Mouse (Mus musculus): ENCODE measurements around the gene Emd. TPM values are rescaled to one million over a fixed set of nuclear protein-coding genes. Genes with fewer than 3 reads are reported as not detected.

Gene Emd
- polyA plus RNA-seq (2015; fragmentation: Nextera tagmentation; extraction: Ambion mirVana): 27.8 and 28.9 TPM in 2 replicates

GRCm38 (mm10) chrX:74254153-74254887 is at the start of gene Emd:
Emd (plus strand) TSS chrX:74254687.

GRCm38 (mm10) chrX:74249615-74250014 is 4.9 kb upstream of the Emd start, which contains the start of gene Flna:
Flna (minus strand) TSS chrX:74249820.

GRCm38 (mm10) chrX:74270062-74270901 is 15.8 kb downstream of the Emd start, which contains the start of gene Rpl10:
Rpl10 (plus strand) TSS chrX:74270812.

GRCm38 (mm10) chrX:74281732-74282394 is 27.4 kb downstream of the Emd start, which contains the start of the genes Taz and Dnase1l1:
Taz (plus strand) TSS chrX:74281912.
Dnase1l1 (minus strand) TSS chrX:74282337.

GRCm38 (mm10) chrX:74296538-74297448 is 42.3 kb downstream of the Emd start, which contains the start of gene Atp6ap1:
Atp6ap1 (plus strand) TSS chrX:74297097.

GRCm38 (mm10) chrX:74304867-74305700 is 50.6 kb downstream of the Emd start, which contains the start of gene Gdi1:
Gdi1 (plus strand) TSS chrX:74304998.

Small RNA genes lying within 50 kb of the gene (microRNA-seq; reads per million reads assigned to microRNA genes)
- gene Mir7091: 1.2 reads per million

Other genes starting within 250 kb of the Emd start
- gene Irak1, start 230.8 kb upstream of the Emd start, polyA plus RNA-seq (2015; fragmentation: Nextera tagmentation; extraction: Ambion mirVana): 48.4 and 55.3 TPM in 2 replicates
- gene Opn1mw, start 127.2 kb upstream of the Emd start, polyA plus RNA-seq (2015; fragmentation: Nextera tagmentation; extraction: Ambion mirVana): not detected in 2 replicates
- 8.5 and 9.1 TPM in 2 replicates for gene Mecp2, start 119.3 kb upstream of the Emd start, polyA plus RNA-seq (2015; fragmentation: Nextera tagmentation; extraction: Ambion mirVana)
- gene Tex28, start 86.8 kb upstream of the Emd start, polyA plus RNA-seq (2015; fragmentation: Nextera tagmentation; extraction: Ambion mirVana): not detected in 2 replicates
- 0.10 and 0.16 TPM in 2 replicates for gene Tktl1, start 77.4 kb upstream of the Emd start, polyA plus RNA-seq (2015; fragmentation: Nextera tagmentation; extraction: Ambion mirVana)
- gene Flna, start 4.9 kb upstream of the Emd start, polyA plus RNA-seq (2015; fragmentation: Nextera tagmentation; extraction: Ambion mirVana): 1,264 and 1,315 TPM in 2 replicates
- 802 and 865 TPM in 2 replicates for gene Rpl10, start 16.1 kb downstream of the Emd start, polyA plus RNA-seq (2015; fragmentation: Nextera tagmentation; extraction: Ambion mirVana)
- gene Taz, start 27.2 kb downstream of the Emd start, polyA plus RNA-seq (2015; fragmentation: Nextera tagmentation; extraction: Ambion mirVana): 50.5 and 56.1 TPM in 2 replicates
- 18.6 and 20.0 TPM in 2 replicates for gene Dnase1l1, start 27.6 kb downstream of the Emd start, polyA plus RNA-seq (2015; fragmentation: Nextera tagmentation; extraction: Ambion mirVana)
- gene Atp6ap1, start 42.4 kb downstream of the Emd start, polyA plus RNA-seq (2015; fragmentation: Nextera tagmentation; extraction: Ambion mirVana): 97.3 and 109 TPM in 2 replicates
- gene Gdi1, start 50.3 kb downstream of the Emd start, polyA plus RNA-seq (2015; fragmentation: Nextera tagmentation; extraction: Ambion mirVana): 106 and 112 TPM in 2 replicates
- 38.8 and 45.1 TPM in 2 replicates for gene Fam50a, start 58.3 kb downstream of the Emd start, polyA plus RNA-seq (2015; fragmentation: Nextera tagmentation; extraction: Ambion mirVana)
- gene Plxna3, start 74.4 kb downstream of the Emd start, polyA plus RNA-seq (2015; fragmentation: Nextera tagmentation; extraction: Ambion mirVana): 2.2 and 2.3 TPM in 2 replicates
- 74.8 and 80.3 TPM in 2 replicates for gene Lage3, start 98.9 kb downstream of the Emd start, polyA plus RNA-seq (2015; fragmentation: Nextera tagmentation; extraction: Ambion mirVana)
- 65.4 and 70.7 TPM in 2 replicates for gene Ubl4a, start 118.5 kb downstream of the Emd start, polyA plus RNA-seq (2015; fragmentation: Nextera tagmentation; extraction: Ambion mirVana)
- 18.1 and 19.6 TPM in 2 replicates for gene Slc10a3, start 118.7 kb downstream of the Emd start, polyA plus RNA-seq (2015; fragmentation: Nextera tagmentation; extraction: Ambion mirVana)
- 27.6 and 28.2 TPM in 2 replicates for gene Fam3a, start 138.6 kb downstream of the Emd start, polyA plus RNA-seq (2015; fragmentation: Nextera tagmentation; extraction: Ambion mirVana)
- 17.3 and 17.9 TPM in 2 replicates for gene Ikbkg, start 138.6 kb downstream of the Emd start, polyA plus RNA-seq (2015; fragmentation: Nextera tagmentation; extraction: Ambion mirVana)
- gene G6pdx, start 174.5 kb downstream of the Emd start, polyA plus RNA-seq (2015; fragmentation: Nextera tagmentation; extraction: Ambion mirVana): 61.1 and 65.3 TPM in 2 replicates
- gene Gm6880, start 226.7 kb downstream of the Emd start, polyA plus RNA-seq (2015; fragmentation: Nextera tagmentation; extraction: Ambion mirVana): not detected in 2 replicates

Measured in urinary bladder, postnatal 0 days (tissue).